Mouse (Mus musculus) cortical plate, adult 2 months (tissue): ENCODE data around the gene Acnat1. TPM values are rescaled to one million over a fixed set of nuclear protein-coding genes. Genes with fewer than 3 reads are reported as not detected.
"Not testable (repeated sequence)": the region's sequence is repeated elsewhere in the genome, so short reads cannot be mapped to it uniquely, and the experiment has no call there.

ENCODE experiments used
- H3K27ac ChIP-seq: fragments of 200-500 bp; 2 replicates; pipeline ENCODE4 v1.5.1; 2012; ENCODE audit warnings: low read length, control low read depth, inconsistent platforms; ENCODE audit not compliant: insufficient read depth
- H3K4me1 ChIP-seq: fragments of 200-500 bp; 2 replicates; pipeline ENCODE4 v1.6.1; 2011; ENCODE audit warnings: low read length; ENCODE audit not compliant: control insufficient read depth, insufficient read depth
- H3K4me3 ChIP-seq: fragments of 200-500 bp; 2 replicates; pipeline ENCODE4 v1.5.1; 2011; ENCODE audit warnings: mild to moderate bottlenecking, low read length, control low read depth; ENCODE audit not compliant: insufficient read depth
- CTCF ChIP-seq: fragments of 200-500 bp; IDR thresholded peaks from 2 replicates; pipeline ENCODE4 v1.5.1; 2011; ENCODE audit warnings: mild to moderate bottlenecking, control low read depth, low read length; ENCODE audit not compliant: insufficient read depth; ENCODE audit errors: extremely low read depth
- POLR2A ChIP-seq: fragments of 200-500 bp; IDR thresholded peaks from 2 replicates; pipeline ENCODE4 v1.6.1; 2011; ENCODE audit warnings: mild to moderate bottlenecking, low read length, control low read depth; ENCODE audit not compliant: insufficient read depth; ENCODE audit errors: extremely low read depth
- polyA plus RNA-seq: library from polyadenylated mRNA; depleted of rRNA; stranded (reverse); fragments of >200 nt; gene quantifications from 2 replicates; pipeline ENCODE4 v1.2.3, GENCODE M21; 2012; rRNA removed

Acnat1 gene
- polyA plus RNA-seq = 0.06 and 0.15 TPM in 2 replicates

DNA sequence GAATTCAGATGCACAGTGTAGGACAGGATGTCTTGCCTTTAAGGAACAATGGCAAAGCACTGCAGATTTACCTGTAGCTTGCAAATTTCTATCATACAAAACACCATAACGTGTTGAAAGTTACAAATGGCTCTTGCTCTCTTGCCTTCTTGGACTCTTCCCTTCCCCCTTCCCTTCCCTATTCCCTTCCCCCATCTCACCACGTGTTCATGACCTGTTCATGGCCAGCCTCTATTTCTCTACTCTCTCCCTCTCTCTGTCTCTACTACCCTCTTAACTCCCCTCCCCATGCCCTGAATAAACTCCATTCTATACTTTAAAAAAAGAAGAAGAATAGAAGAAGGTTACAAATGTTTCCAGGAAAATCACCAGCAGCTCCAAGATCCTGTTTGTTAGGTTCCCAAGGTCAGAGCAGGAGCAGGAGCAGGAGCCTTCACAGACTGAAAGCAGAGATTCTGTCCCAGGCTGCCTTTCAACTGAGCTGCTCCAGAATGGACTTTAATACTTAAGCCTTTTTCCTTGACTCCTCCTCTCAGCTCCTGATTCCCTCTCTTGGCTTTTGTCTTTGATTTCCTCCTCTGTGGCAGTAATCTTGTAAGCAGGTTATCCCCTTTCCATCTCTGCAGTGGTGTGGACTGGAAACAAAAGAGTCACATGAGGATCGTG lies at the start of gene Acnat1:
Gene Acnat1, minus strand, starts transcription at position 478 of the 666 bp plus-strand sequence.
- Histone ChIP-seq H3K27ac (no peak within 1 kb of the TSS), H3K4me3 (no peak within 1 kb of the TSS), H3K4me1 (no peaks in the 10 kb centered on the region)
- TF ChIP-seq CTCF (no peak), POLR2A (no peak)

DNA sequence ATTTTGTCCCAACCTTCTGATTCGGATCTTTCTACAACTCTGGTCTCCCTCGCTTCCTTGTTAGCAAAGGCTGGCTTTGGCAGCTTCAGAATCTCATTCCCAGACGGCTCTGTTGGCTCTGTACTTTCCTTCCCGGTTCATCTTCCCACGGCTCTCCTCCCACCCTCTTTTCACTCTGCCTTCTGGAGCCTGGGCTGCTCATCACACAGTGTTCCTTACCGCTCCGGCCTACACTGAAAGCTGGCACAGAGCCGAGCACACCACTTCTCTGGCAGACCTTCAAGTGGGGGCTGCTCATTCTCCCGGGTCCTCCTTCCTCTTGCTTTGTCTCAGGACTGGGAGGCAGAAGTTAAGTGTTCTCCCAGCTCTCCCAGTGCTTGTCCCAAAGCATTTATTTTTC lies 48.9 kb upstream of the Acnat1 start:
- Histone ChIP-seq H3K4me1 (peaks cover 5% of the 10 kb centered on the region; the same call in 1 of the 2 replicates), H3K27ac (no peak overlapping the region), H3K4me3 (peak overlapping the region; percentile 91; the same call in 1 of the 2 replicates)
- TF ChIP-seq POLR2A = no peak

DNA sequence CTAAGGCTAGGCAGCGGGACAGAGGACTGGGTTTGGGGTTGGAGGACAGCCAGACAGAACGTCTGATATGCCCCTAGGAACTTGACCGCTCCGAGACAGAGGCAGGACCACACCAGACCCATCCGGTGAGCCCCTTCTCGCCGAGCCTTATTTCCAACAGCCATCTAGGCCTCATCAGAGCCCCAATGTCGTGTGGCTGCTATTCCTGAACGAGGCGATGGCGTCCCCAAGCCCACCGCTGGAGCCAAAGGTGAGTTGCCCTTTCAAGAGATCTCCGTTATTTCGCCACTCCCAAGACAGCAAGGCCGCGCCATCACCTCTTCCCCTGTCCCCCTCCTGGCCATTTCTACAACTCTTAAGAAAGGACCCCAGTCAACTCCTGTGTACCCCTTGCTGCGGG lies 47.6 kb upstream of the Acnat1 start:
- Histone ChIP-seq H3K4me3 (peak overlapping the region; percentile 91), H3K4me1 (peaks cover 5% of the 10 kb centered on the region; the same call in 1 of the 2 replicates), H3K27ac (0 out of 2 replicates have a peak overlapping the region, but pooled peaks have one; percentile 10)
- no peak for TF ChIP-seq CTCF
- TF ChIP-seq POLR2A = no peak

DNA sequence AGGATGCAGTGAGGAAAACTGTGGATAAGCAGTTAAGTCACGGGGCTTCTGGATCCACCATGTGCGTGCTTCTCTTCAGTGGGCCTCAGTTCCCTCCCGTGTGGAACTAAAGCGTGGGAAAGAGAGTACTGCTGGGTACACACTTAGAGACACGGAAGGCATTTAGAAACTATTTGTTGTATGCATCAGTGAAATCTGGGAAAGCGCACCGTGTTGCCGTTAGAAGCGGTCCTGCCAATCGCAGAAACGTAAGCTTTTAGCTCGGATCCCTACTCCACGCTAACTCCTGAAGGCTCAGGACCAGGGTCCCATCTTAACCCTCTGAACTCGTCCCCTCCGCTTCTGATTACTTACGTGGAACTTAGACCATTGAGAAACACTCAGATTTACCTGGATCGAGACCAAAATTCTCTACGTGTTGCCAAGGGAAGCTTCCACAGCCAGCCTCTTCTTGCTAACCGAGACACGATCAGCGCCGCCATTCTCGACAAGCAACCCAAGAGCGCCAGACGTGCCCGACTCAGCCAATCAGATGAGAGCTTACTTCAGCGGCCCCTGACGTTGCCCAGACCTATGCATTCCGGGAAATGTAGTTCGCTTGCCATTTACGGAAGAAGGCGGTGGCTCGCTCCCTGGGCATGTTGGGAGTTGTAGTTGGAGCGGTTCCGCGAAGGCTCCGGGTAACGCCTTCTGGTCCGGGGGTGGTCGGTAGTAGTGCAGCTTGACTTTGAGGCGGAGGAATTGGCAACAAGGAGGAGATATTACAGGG lies 47.0 kb upstream of the Acnat1 start, which contains the start of the genes Mrpl50 and Zfp189:
Gene Mrpl50, minus strand, starts transcription at position 522 of the 769 bp plus-strand sequence.
Gene Zfp189, plus strand, starts transcription at position 605 of the 769 bp plus-strand sequence.
- TF ChIP-seq CTCF (no peak), POLR2A (peak; percentile 91)
- H3K4me3 ChIP-seq = peak within 1 kb of the TSS; percentile 91
- H3K27ac ChIP-seq = peak within 1 kb of the TSS; percentile 42
- H3K4me1 ChIP-seq = peaks cover 5% of the 10 kb centered on the region; the same call in 1 of the 2 replicates

DNA sequence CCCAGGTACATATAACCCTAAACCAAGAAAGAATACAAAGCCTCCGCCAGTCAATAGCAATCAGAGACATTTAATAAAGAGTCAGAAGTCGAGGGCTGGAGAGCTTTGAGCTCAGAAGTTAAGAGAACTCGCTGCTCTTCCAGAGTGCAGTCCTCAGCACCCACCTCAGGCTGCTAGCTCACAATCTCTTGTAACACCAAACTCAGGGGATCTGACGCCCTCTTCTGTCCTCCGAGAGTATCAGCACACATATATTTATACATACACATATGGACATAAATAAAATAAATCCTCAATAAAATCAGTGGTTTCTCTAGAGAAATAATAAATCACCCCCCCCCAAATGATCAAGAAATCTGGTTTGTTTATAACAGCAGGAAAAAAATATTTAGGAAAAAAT lies 45.8 kb upstream of the Acnat1 start:
- peaks cover 5% of the 10 kb centered on the region; the same call in 1 of the 2 replicates for H3K4me1 ChIP-seq
- no peak overlapping the region; the same call in 1 of the 2 replicates for H3K4me3 ChIP-seq
- H3K27ac ChIP-seq = no peak overlapping the region
- TF ChIP-seq POLR2A (no peak), CTCF (no peak)

DNA sequence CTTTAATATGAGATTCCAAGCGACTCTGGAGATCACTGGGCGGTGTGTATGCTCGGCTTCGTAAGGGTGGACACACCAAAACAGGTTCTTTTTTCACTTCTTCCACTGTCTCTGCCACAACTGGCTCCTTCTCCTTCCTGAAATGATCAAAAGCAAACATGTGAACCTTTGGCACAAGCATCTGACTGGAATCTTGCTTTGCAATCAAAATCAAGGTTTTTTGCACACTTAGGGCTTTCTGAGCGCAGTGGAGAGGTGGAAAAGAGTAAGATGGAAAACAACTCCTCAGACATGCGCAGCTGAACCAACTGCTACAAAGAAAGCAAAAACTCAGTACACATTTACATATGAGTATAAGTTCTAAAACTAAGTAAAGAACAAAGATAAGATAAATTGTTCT lies 40.7 kb upstream of the Acnat1 start:
- Histone ChIP-seq H3K4me3 (no peak overlapping the region), H3K4me1 (no peaks in the 10 kb centered on the region; the same call in 1 of the 2 replicates), H3K27ac (no peak overlapping the region)
- TF ChIP-seq POLR2A (no peak), CTCF (no peak)

DNA sequence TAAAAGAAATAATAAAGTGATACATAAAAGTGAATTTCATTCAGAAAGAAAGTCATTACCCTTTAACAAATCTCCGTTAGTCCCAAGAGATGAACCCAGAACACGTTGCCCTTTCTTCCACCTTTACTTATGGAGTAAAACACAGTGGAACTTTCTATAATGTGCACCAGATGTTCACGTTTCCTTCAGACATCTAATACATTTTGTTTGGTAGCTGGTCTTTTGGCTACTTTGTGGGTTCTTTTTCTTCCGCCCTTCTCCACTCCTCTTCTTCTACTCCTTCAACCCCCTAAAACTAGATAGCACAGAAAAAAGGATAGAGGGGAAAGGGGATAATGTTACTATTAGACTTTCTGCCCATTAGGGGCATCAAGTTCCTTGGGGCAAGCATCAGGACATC lies 38.9 kb upstream of the Acnat1 start:
- H3K27ac ChIP-seq = no peak overlapping the region
- H3K4me3 ChIP-seq = no peak overlapping the region
- H3K4me1 ChIP-seq = no peaks in the 10 kb centered on the region
- TF ChIP-seq POLR2A (no peak), CTCF (no peak)

DNA sequence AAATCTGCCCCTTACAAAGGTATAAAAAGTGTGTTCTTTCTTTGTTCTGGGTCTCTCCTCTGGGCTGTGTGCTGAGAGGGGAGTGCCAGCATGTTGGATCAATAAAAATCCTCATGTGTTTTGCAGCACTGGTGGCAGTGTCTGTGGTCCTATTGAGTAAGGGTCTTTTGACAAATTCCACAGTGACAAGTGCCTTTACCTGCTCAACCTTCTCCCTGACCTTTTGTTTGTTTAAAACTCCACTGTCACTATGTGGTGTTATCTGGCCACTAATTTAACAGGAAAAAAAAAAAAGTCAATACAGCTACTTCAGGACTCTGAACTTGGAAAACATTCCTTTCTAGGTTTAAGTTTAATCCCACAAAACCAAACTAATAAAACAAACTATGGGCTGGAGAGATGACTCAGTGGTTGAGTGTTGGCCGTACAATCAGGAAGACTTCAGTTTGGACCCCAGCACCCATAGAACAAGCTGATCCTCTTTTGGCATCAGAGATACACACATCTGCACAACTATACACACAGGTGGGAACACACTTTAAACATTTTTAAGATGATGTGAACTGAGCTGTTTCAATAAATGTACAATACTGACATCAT lies 36.6 kb upstream of the Acnat1 start:
- not testable (repeated sequence) for H3K4me1 ChIP-seq, H3K27ac ChIP-seq, H3K4me3 ChIP-seq

DNA sequence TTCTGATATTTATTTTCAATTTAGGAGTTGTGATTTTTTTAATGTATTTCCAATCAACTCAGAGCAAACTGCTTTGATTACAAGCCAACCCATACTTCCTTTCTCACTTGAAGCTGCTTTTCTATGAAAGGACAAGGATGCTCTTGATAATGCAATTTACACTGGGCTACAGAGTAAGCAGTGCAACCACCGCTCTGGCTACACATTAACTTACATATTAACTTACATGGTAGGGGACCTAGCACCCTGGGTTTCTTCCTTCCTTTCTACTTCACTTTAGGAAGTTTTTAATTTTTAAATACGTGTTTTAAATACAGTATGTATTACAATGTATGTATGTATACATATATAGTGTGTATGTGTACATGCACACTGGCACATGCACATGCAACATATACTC lies 35.5 kb upstream of the Acnat1 start:
- TF ChIP-seq POLR2A = no peak
- TF ChIP-seq CTCF = no peak
- H3K27ac ChIP-seq = no peak overlapping the region
- H3K4me3 ChIP-seq = no peak overlapping the region
- H3K4me1 ChIP-seq = no peaks in the 10 kb centered on the region
